Mouse (Mus musculus) brain, adult 2 months (tissue): Measurements from ENCODE around the gene 4933416C03Rik.

Experiments
- DNase-seq: peaks from one replicate; pipeline ENCODE4 v3.0.0; 2011; ENCODE audit warnings: low read depth, low spot score

The 4933416C03Rik gene

GRCm38 (mm10) chr10:116079396-116079795 is 34.3 kb downstream of the 4933416C03Rik start:
- no peak for DNase-seq

GRCm38 (mm10) chr10:116078636-116079035 is 35.1 kb downstream of the 4933416C03Rik start:
- no peak for DNase-seq

- DNase-seq = peak; percentile 51
Measured at GRCm38 (mm10) chr10:116075954-116076353, 37.8 kb downstream of the 4933416C03Rik start.
